Mouse (Mus musculus): ENCODE results near the gene Nktr.

The Nktr gene

GRCm38 (mm10) chr9:121761787-121762186 lies 42.8 kb downstream of the Nktr start:
- no peak for DNase-seq (ENCODE audit: low spot score)

DNA sequence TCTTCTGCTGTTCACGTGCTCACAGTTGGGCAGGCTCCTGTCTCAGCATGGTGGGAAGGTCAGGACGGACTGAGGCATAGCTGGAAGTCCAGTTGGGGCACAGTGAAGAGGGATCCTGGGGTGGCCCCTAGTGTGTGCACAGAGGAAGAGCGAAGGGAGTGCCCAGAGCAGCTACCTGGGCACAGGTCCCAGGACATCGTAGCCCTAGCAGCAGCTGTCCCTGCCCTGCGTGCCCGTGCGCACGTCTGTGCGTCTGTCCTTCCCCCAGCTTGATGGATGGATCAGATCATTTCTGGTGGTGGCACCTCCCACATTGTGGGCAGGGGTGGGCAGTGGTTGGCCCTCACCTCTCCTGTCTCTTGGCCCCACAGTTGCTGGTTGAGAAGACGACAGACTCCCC lies 43.3 kb downstream of the Nktr start:
- DNase-seq (ENCODE audit: low spot score): no peak

DNA sequence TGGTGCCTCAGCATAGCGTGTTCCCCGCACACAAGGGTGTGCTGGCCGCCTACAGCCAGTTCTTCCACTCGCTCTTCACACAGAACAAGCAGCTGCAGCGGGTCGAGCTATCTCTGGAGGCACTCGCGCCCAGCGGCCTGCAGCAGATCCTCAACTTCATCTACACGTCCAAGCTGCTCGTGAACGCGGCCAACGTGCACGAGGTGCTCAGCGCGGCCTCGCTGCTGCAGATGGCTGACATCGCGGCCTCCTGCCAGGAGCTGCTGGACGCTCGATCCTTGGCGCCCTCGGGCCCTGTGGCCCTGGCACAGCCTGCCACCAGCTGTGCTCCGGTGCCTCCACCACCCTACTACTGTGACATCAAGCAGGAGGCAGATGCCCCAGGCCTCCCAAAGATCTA lies 43.8 kb downstream of the Nktr start:
- no peak for DNase-seq (ENCODE audit: low spot score)

GRCm38 (mm10) chr9:121763716-121764115 lies 44.7 kb downstream of the Nktr start:
- DNase-seq (ENCODE audit: low spot score): no peak

- DNase-seq (ENCODE audit: low spot score): no peak
These were observed 46.3 kb downstream of the Nktr start for GRCm38 (mm10) chr9:121765166-121765855.

DNA sequence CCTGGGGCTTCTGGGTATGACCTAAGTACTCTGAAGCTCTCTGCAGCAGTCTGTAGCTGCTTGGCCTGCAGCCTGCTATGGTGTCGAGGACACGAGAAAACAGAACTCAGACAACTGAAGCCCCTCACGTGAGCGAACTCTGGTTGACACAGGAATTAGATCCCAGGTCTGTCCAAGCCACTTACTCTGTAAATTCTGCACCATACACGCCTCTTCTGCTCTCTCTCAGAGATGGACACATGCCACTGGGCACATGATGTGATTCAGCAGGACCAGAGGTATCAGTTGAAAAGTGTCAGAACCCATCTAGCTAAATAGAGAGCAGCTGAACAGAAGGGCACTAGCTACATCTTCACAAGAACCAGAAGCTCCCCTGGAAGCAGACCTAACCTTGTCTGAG lies 53.4 kb downstream of the Nktr start:
- no peak for DNase-seq (ENCODE audit: low spot score)

GRCm38 (mm10) chr9:121775951-121776350 lies 57.0 kb downstream of the Nktr start:
- no peak for DNase-seq (ENCODE audit: low spot score)

DNA sequence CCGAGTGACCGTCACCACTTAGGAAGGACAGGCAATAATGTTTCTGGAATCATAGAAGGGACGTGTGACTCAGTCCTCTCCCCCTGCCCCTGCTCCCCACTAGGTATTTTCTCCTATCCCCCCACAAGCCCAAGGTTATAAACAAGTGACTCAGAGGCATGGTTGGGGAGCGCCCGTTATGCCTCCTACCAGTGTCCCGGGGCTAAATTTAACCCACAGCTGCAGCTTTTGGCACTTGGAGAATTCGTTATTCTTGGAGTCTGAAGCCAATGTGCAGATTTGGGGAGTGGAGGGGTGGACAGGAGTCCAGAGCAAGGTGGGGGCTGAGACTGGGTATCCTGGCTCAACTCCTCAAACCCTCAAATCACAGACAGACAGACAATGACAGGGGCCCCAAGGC lies 57.5 kb downstream of the Nktr start:
- no peak for DNase-seq (ENCODE audit: low spot score)

DNA sequence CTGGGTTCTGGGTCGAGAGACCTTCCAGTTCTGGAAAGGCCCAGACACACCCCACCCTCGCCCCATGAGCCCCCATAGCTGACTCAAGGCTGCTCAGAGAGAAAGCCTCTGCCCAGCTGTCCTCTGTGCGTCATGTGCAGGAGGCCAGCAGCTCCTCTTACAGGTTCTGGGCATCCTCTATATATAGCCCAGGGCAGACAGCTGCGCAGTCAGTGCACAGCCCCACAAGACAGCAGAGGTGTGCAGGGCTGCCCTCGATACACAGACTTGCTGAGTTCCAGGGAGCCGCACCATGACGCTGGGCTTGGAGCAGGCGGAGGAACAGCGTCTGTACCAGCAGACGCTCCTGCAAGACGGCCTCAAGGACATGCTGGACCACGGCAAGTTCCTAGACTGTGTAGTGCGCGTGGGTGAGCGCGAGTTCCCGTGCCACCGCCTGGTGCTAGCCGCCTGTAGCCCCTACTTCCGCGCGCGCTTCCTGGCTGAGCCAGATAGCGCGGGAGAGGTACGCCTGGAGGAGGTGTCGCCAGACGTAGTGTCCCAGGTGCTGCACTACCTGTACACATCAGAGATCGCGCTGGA lies 58.6 kb downstream of the Nktr start, which contains the start of gene Klhl40:
Gene Klhl40 (plus strand): TSS at position 124 of the 582 bp plus-strand sequence.
- no peak for DNase-seq (ENCODE audit: low spot score)

DNA sequence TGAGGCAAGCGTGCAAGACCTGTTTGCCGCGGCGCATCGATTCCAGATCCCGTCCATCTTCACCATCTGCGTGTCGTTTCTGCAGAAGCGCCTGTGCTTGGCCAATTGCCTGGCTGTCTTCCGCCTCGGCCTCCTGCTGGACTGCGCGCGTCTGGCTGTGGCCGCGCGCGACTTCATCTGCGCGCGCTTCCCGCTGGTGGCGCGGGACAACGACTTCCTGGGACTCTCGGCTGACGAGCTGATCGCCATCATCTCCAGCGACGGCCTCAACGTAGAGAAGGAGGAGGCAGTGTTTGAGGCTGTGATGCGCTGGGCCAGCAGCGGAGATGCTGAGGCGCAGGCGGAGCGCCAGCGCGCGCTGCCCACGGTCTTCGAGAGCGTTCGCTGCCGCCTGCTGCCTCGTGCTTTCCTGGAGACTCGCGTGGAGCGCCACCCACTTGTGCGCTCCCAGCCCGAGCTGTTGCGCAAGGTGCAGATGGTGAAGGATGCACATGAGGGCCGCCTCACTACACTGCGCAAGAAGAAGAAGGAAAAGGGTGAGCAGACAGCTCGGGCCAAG lies 59.2 kb downstream of the Nktr start:
- peak; percentile 77 for DNase-seq (ENCODE audit: low spot score)

GRCm38 (mm10) chr9:121784801-121785200 lies 65.8 kb downstream of the Nktr start:
- no peak for DNase-seq (ENCODE audit: low spot score)

GRCm38 (mm10) chr9:121785261-121785660 lies 66.3 kb downstream of the Nktr start:
- DNase-seq (ENCODE audit: low spot score): no peak

DNA sequence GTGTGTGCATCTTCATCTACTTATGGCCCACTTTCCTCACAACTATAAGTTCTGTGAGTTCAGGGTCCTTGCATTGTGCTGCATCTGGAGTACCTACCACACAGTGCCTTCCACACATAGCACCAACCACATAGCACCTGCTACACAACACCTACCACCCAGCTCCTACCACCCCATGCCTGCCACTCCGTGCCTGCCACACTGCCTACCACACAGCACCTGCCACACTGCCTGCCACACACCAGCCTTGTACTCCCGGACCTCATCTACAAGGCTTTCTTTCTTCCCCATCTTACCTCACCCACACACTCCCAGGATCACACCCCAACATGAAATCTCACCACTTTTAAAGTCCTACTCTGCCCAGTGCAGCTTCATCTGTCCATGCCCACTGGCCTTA lies 67.4 kb downstream of the Nktr start:
- no peak for DNase-seq (ENCODE audit: low spot score)

GRCm38 (mm10) chr9:121791206-121791605 lies 72.2 kb downstream of the Nktr start:
- DNase-seq (ENCODE audit: low spot score): no peak

- no peak for DNase-seq (ENCODE audit: low spot score)
These were observed 73.0 kb downstream of the Nktr start, which contains the start of gene Hhatl for GRCm38 (mm10) chr9:121791757-121792521. TSS of gene Hhatl (minus strand) at chr9:121792507.

DNA sequence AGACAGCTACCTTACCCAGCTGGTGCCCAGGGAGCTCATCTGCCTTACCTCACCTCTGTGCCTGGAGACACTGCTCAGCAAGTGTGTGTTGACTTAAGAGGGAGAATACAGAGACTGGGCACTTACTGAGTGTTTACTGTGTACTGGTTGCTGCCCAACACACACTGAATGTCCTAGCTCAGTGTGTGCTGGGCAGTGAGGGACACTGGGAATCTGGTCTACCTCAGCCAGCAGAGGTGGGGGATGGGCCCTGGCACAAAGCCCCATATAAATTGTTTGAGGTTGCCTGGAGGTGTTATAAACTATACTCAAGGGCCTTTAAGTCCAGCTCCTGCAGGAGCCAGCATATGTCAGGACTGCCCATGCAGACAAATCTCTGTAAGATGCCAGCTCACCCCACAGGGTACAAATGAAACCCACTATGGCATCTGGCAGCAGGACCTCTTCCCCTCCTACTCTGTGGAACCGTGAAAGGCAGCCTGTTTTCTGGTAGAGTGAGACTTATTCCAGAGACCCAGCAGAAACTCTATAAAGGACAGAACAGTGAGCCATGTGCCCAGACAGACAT lies 76.1 kb downstream of the Nktr start:
- DNase-seq (ENCODE audit: low spot score): no peak

GRCm38 (mm10) chr9:121797722-121798121 lies 78.8 kb downstream of the Nktr start:
- no peak for DNase-seq (ENCODE audit: low spot score)

DNA sequence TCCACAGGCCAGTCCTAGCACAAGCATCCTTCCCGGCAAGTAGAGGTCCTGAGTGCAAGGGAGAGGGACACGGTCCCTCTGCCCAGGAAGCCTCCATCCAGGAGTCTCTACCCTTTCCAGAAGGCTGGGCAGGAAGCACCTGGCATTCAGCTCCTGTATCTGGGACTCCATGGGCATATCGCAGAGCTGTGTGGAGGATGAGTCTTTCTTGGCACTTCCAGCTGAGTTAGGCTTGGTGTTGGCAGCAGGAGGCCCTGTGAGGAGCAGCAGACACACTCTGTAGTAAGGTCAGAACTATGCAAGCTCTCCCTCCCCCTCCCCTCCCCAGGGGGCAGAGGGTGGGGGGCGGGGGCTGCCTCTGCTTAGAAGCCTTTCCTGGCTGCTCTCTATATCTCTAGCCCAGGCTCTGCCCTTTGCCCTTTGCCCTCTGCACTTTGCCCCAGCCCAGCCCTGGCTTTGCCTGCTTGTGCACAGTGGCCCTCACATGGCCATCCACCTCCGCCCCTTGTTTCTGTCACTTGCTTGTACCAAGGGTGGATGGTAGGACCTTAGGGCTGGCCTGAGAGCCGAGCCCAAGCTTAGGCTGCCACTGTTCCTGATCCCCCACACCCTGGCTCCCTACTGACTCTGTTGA lies 80.0 kb downstream of the Nktr start:
- DNase-seq (ENCODE audit: low spot score): no peak

- no peak for DNase-seq (ENCODE audit: low spot score)
These were observed 83.8 kb downstream of the Nktr start for GRCm38 (mm10) chr9:121802747-121803146.

All from left cerebral cortex, adult 11 months (tissue).